Mouse (Mus musculus) forebrain, embryonic 14.5 days (tissue): ENCODE results near the gene Kcnk10. TPM values are rescaled to one million over a fixed set of nuclear protein-coding genes. Genes with fewer than 3 reads are reported as not detected.

Experiments used
- ATAC-seq: fragments of 200-750 bp; cut with Nextera tagmentation; 2 replicates; pipeline ENCODE4 v1.8.0; 2017; ENCODE audit warnings: mild to moderate bottlenecking, moderate library complexity
- DNase-seq: peaks from one replicate; pipeline ENCODE4 v3.0.0-alpha.2; 2015; ENCODE audit warnings: low spot score
- H3K27ac ChIP-seq: fragments of 300-500 bp; sonication (generic); 2 replicates; pipeline ENCODE4 v1.5.1; 2014; ENCODE audit warnings: low read depth, mild to moderate bottlenecking, control low read depth, low read length, moderate library complexity
- H3K27me3 ChIP-seq: fragments of 300-500 bp; sonication (generic); replicated peaks from 2 replicates; pipeline ENCODE4 v1.6.1; 2014; ENCODE audit warnings: low read length, control low read depth, mixed read lengths; ENCODE audit not compliant: control insufficient read depth, insufficient read depth
- H3K36me3 ChIP-seq: fragments of 300-500 bp; sonication (generic); 2 replicates; pipeline ENCODE4 v1.6.1; 2014; ENCODE audit warnings: low read length, control low read depth; ENCODE audit not compliant: control insufficient read depth, insufficient read depth
- H3K4me1 ChIP-seq: fragments of 300-500 bp; sonication (generic); 2 replicates; pipeline ENCODE4 v1.6.1; 2014; ENCODE audit warnings: antibody characterized with exemption, low read length, control low read depth; ENCODE audit not compliant: control insufficient read depth, insufficient read depth
- H3K4me2 ChIP-seq: fragments of 300-500 bp; sonication (generic); 2 replicates; pipeline ENCODE4 v1.6.1; 2014; ENCODE audit warnings: mild to moderate bottlenecking, control low read depth, low read length
- H3K4me3 ChIP-seq: fragments of 300-500 bp; sonication (generic); 2 replicates; pipeline ENCODE4 v1.5.1; 2014; ENCODE audit warnings: low read depth, low read length, control low read depth
- H3K9ac ChIP-seq: fragments of 300-500 bp; sonication (generic); 2 replicates; pipeline ENCODE4 v1.6.1; 2014; ENCODE audit warnings: mild to moderate bottlenecking, low read length, control low read depth, moderate library complexity
- H3K9me3 ChIP-seq: fragments of 300-500 bp; sonication (generic); replicated peaks from 2 replicates; pipeline ENCODE4 v1.6.1; 2016; ENCODE audit warnings: low read length, control low read depth, mixed read lengths; ENCODE audit not compliant: control insufficient read depth
- WGBS: fragments of 180-500 bp; shearing (Covaris S2); extraction: QIAGEN DNeasy Blood & Tissue Kit; methylation state at CpG from one replicate; pipeline ENCODE4 v1.1.7; 2014; 5-methylcytosine and 5-hydroxymethylcytosine counted together
- polyA plus RNA-seq: library from polyadenylated mRNA; unstranded; fragments of >200 nt; fragmentation: Nextera tagmentation; extraction: Ambion mirVana; gene quantifications from 2 replicates; pipeline ENCODE4 v1.2.1, GENCODE M21; 2014

The Kcnk10 gene
- polyA plus RNA-seq, 1 experiment from 2014 or later, result 39.5 TPM

DNA sequence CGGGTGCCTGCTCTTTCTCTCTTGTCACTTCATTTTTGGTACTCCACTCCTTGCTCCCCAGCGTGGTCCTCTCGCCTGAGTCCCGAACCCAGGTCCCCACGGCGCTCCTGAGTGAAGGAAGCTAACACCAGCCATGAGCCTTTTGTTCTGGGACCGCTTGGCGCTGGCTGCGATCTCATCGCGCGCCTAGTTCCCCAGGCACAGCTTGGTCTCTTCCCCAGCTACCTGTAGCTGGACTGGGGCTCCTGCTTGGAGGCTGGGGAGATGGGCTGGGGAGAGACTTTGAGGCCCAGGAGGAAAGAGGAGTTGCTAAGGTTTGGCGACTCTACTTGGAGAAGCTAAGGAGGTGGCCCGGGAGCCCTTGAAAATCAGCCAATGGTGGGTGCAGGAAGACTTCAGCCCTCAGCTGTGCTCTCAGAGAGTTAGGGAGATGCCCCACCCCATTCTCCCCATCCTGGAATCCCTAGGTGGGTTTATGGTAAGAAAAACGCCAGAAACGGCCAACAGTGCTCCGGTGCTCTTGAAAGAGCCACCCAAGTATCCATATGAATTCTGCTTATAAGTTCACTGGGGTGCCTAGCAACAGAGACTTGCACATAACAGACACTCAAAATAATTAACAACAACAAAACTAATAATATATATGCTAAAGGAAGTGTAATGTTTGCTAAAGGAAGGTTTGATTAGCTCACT is 2.8 kb downstream of the Kcnk10 start:
- Histone ChIP-seq H3K9ac (peak overlapping the region; percentile 95), H3K4me1 (peaks cover 37% of the 10 kb centered on the region), H3K4me3 (peak overlapping the region; percentile 76), H3K27me3 (no peaks in the 10 kb centered on the region), H3K4me2 (peak overlapping the region; percentile 57), H3K27ac (peak overlapping the region; percentile 94), H3K9me3 (no peaks in the 10 kb centered on the region), H3K36me3 (no peaks in the 10 kb centered on the region)
- DNase-seq (peak; percentile 52), ATAC-seq (peak; percentile 19; the same call in 1 of the 2 replicates)
- 4% methylated on average over 17 of the region's 17 CpGs for WGBS

DNA sequence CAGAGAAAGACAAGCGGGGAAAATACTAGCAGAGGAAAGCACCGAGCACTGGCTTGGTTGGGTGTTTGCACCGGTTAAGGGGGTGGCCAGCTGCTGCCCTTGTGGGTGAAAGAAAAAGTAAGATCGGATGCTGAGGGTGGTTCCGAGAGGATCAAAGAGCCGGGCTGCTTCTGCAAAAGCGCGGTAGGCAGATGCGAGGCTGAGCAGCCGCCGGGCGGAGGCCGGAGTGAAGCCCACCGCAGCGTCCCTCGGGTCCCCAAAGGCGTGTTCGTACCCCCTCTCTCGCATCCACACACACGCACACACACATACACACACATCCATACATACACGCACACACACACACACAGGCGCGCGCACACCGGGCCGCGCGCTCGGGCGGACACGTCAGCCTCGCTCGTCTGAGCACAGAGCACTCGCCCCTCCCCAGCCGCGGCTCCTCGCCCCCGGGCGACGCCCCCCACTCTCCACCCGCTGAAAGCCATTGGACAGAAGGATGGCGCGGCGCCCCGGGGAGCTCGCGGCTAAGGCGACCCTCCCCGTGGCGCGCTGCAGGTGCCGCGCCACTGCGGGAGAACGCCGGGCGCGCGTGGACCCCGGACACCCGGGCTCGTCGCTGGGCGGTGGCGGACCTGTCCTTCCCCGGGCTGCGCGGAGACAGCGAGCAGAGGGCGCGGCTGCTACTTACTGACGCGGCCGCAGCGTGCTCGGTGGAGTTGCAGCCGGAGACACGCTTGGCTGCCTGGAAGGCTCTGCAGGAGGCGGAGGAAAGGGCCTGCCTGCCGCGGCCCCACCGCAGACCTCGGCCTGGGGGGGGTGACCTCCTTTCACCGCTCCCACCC is 3.5 kb downstream of the Kcnk10 start:
- peaks cover 37% of the 10 kb centered on the region for H3K4me1 ChIP-seq
- peak overlapping the region; percentile 94 for H3K27ac ChIP-seq
- WGBS, result under 1% methylated on average over 64 of the region's 84 CpGs
- H3K9ac ChIP-seq, result peak overlapping the region; percentile 95
- H3K36me3 ChIP-seq, result no peaks in the 10 kb centered on the region
- DNase-seq, result peak; percentile 93
- H3K4me2 ChIP-seq, result peak overlapping the region; percentile 57
- peak; percentile 90 for ATAC-seq
- no peaks in the 10 kb centered on the region for H3K9me3 ChIP-seq
- peak overlapping the region; percentile 76 for H3K4me3 ChIP-seq
- H3K27me3 ChIP-seq, result no peaks in the 10 kb centered on the region

DNA sequence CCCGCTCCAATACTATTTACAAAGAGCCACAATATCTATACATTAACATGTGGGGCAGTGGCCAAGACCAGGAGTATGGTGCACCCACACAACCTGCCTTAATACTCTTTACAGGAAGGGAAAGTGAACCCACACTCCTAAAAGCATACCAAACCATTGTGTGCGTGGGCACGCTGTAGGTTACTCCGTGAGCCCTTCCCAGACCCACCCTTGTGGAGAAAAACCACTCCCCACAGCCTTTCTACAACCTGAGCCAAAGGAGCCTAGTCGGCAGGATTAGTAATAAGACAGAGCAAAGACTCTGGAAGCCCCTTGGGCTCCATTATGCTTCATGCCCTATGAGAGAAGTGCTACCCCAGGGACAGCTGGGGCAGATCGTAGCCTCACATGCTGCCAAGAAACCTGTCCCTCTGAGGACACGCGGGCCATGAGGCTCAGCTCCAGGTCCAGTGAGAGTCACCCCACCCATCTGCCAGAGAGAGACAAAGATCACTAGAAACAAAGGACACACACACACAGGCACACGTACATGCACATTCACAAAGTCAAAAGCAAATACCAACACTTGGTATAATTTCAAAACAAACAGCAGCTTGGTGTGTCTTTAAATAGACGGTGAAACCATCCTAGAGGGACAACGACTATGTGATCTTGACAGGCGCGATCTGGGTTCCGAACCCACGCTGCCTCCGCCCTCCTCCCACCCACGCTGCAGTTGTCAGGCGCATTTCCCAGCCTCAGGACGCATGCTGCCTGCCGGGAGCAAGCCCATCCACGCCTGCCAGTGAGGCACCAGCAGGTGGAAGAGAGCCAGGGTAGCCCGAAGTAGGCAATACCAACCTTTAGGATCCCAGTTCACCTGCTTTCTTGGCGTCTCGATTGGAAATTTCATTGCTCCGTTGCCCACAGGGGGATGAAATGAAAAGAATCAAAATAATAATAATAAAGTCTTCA is 4.5 kb downstream of the Kcnk10 start:
- Histone ChIP-seq H3K4me3 (peak overlapping the region; percentile 76), H3K27me3 (no peaks in the 10 kb centered on the region), H3K27ac (peak overlapping the region; percentile 94), H3K9me3 (no peaks in the 10 kb centered on the region), H3K4me2 (peak overlapping the region; percentile 57), H3K9ac (peak overlapping the region; percentile 95), H3K4me1 (peaks cover 39% of the 10 kb centered on the region), H3K36me3 (no peaks in the 10 kb centered on the region)
- peak; percentile 55 for ATAC-seq
- WGBS, result 1% methylated on average over 25 of the region's 25 CpGs
- DNase-seq, result peak; percentile 84

DNA sequence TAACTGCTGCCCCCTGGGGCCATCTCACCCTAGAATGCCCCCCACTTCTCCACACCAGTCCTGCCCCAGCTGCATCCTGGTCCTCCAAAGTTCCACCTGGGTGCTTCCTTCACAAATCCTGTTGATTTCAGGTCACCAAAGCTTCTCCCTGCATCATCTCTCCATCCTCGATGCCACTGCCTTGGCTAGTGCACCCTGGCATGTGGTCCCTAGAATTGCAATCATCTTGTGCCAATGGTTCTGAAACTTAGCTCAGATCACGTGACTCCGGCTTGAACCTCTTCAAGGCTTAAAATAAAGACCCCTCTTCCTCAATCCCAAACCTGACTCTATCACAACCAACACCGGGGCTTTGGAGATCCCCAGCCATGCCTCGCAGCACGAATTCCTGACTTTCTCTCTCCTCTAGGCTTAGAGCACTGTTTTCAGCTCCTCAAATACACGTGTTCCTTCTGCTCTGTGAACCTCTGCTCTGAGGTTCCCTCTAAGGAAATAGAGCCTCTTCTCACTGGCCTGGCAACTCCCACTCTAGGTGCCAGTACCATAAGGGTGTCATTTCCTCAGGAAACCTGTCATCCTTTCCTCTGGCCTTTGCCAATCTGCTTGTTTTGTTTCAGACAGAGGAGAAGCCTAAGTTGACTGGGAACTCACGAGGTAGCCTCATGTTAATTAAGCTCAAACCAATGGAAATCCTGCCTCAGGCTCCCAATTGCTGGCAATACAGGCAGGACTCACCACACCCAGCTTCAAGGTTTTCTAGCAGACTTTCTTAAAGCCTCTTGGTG is 6.0 kb downstream of the Kcnk10 start:
- H3K4me3 ChIP-seq, result peak overlapping the region; percentile 76
- DNase-seq, result peak; percentile 53
- 28% methylated on average over 8 of the region's 8 CpGs for WGBS

DNA sequence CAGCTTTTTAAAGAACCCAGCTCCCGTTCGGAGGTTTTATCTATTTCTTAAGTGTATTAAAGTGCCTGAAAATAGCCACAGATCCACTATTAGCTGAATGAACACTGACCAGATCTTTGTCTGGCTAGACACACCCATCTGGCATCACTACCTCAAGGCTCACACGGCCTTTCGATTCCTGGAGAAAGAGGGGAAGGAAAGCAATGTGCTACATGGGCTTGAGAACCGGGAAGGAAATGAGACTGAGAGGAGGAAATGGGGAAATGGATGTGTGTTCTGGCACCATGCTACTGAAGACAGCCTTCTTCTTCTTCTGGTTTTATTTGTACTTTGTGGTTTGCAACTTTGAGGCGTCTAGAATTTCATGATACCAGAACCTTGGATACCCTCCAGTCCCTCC is 8.7 kb downstream of the Kcnk10 start:
- ATAC-seq (no peak), DNase-seq (no peak)
- Histone ChIP-seq H3K36me3 (no peaks in the 10 kb centered on the region), H3K9me3 (no peaks in the 10 kb centered on the region), H3K9ac (no peak overlapping the region), H3K27me3 (no peaks in the 10 kb centered on the region), H3K4me1 (peaks cover 51% of the 10 kb centered on the region), H3K4me3 (no peak overlapping the region), H3K27ac (no peak overlapping the region), H3K4me2 (0 out of 2 replicates have a peak overlapping the region, but pooled peaks have one; percentile 14)
- 77% methylated on average over 6 of the region's 6 CpGs for WGBS

More for the DNA sequence above, 6.0 kb downstream of the Kcnk10 start:
- H3K4me1 ChIP-seq, result peaks cover 43% of the 10 kb centered on the region
- no peaks in the 10 kb centered on the region for H3K36me3 ChIP-seq
- no peaks in the 10 kb centered on the region for H3K27me3 ChIP-seq
- H3K4me2 ChIP-seq, result peak overlapping the region; percentile 57
- peak overlapping the region; percentile 56; the same call in 1 of the 2 replicates for H3K27ac ChIP-seq
- H3K9me3 ChIP-seq, result no peaks in the 10 kb centered on the region
- peak overlapping the region; percentile 95 for H3K9ac ChIP-seq
- ATAC-seq, result no peak

DNA sequence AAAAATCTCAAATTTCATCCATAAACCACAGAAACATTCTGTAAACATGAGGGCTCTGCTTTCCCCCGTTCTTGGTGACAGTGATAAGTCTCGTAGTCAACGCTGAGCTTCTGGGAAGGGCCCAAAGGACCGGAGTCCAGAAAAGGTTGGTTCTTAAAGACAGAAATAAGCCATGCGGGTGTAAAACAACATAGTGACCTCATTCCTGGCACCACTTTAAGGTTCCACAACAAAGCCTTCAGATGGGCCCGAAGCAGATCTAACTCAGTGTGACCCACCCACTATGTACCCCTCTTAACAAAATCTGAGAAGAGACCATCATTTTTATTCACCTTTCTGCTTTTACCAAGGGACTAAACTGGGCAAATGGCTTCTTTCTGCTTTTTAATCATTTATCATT is 10.2 kb downstream of the Kcnk10 start:
- Histone ChIP-seq H3K9ac (peak overlapping the region; percentile 1; the same call in 1 of the 2 replicates), H3K27ac (peak overlapping the region; percentile 23; the same call in 1 of the 2 replicates), H3K36me3 (no peaks in the 10 kb centered on the region), H3K4me1 (peaks cover 66% of the 10 kb centered on the region), H3K27me3 (no peaks in the 10 kb centered on the region), H3K4me2 (peak overlapping the region; percentile 0; the same call in 1 of the 2 replicates), H3K9me3 (no peaks in the 10 kb centered on the region), H3K4me3 (no peak overlapping the region)
- WGBS, result 48% methylated on average over 6 of the region's 6 CpGs
- 0 out of 2 replicates have a peak, but pooled peaks have one; percentile 17 for ATAC-seq
- peak; percentile 60 for DNase-seq

DNA sequence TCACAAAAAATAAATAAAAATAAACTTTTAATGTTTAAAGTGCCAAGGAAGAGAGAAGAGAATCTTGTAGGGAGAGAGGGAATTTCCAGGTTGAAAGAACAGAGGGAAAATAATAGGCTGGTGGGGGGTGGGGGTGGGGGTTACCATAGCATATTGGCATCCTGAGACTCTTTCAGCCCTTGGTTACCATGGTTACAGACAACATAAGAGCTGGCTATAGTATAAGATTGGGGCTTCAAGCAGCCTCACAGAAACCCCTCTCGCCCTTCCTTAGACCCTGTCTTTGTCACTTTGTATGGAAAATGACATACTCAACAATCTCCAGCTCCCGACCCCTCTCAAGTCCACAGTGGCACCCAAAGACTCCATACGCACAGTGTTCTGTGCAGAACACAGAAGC is 13.7 kb downstream of the Kcnk10 start:
- peak overlapping the region; percentile 4; the same call in 1 of the 2 replicates for H3K9ac ChIP-seq
- DNase-seq (peak; percentile 90), ATAC-seq (peak; percentile 35)
- peak overlapping the region; percentile 27 for H3K4me2 ChIP-seq
- no peaks in the 10 kb centered on the region for H3K9me3 ChIP-seq
- H3K36me3 ChIP-seq, result no peaks in the 10 kb centered on the region; the same call in 1 of the 2 replicates
- H3K4me3 ChIP-seq, result no peak overlapping the region
- peaks cover 75% of the 10 kb centered on the region for H3K4me1 ChIP-seq
- WGBS, result 6% methylated on average over 3 of the region's 3 CpGs
- H3K27ac ChIP-seq, result peak overlapping the region; percentile 91
- no peaks in the 10 kb centered on the region for H3K27me3 ChIP-seq
